Mouse (Mus musculus): Measurements from ENCODE around the gene Aff3. TPM values are rescaled to one million over a fixed set of nuclear protein-coding genes. Genes with fewer than 3 reads are reported as not detected.

Aff3 gene
- polyA plus RNA-seq, 1 experiment = not detected

DNA sequence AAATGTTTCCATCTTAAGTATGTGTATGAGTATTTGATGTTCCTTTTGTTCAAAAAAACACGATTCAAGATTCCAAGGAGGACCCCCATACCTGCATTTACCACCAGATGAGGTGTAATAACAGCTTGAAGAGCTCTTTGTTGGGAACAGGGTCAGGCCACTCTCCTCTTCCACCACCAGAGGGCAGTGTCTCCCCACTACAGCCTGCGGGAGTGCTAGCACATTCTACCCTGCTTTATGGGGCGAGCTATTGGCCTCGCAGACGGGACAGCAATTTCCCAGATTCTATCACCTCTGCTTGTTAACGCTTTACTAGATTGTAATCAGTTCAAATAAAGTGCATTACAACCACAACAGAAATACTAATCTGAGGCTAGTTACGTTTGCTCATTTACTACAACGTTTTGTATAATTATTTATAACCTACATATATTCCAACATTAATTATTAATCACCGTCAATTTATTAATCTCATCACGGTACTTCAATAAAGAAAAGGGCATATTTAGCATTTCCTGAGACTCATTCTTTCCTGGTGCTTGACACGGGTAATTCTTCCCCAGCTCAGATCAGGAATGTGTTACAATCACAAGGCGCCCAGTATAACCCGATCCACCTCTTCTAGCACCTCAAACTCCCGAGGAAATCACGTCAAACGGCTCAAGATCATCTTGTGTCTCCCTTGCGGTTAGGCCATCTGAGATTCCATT, 479.1 kb downstream of the Aff3 start:
- Histone ChIP-seq H3K4me1 (ENCODE audit: control insufficient read depth, insufficient read depth, low read length) (no peaks in the 10 kb centered on the region), H3K4me3 (ENCODE audit: insufficient read depth, low read depth, low read length) (no peak overlapping the region), H3K27ac (ENCODE audit: insufficient read depth, low read depth, low read length) (no peak overlapping the region)
- TF ChIP-seq POLR2A (IDR thresholded peaks at IDR 0.05; ENCODE audit: insufficient read depth, low read depth, low read length) (no peak), CTCF (IDR thresholded peaks at IDR 0.05; ENCODE audit: insufficient read depth, low read depth, low read length) (peak; percentile 88)
- WGBS = 54% methylated on average over 17 of the region's 17 CpGs

DNA sequence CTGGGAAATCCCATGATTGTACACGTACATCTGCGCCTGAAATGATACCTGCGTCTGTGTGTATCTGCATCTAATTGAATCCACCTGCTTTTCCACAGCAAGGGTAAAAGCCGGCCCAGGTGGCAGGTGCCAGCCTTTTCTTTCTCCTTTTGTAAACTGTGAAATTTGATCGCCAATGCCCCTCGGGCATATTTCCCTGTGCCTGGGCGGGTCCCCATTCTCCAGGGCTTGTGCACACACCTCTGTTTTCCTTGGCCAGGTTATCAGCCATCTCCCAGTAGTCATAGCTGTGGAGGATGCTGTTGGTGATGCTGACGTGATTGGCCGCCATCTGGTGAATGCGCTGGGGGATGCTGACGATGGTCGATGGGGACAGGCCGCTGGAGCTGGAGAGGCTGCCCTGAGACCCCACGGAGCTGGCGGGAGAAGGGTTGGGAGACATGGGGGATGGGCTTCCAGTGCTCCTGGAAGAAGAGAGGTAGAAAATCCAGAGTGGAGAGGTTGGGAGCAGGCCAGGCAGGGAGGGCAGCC, 483.7 kb downstream of the Aff3 start:
- 87% methylated on average over 15 of the region's 15 CpGs for WGBS
- Histone ChIP-seq H3K4me3 (ENCODE audit: insufficient read depth, low read depth, low read length) (no peak overlapping the region), H3K27ac (ENCODE audit: insufficient read depth, low read depth, low read length) (no peak overlapping the region), H3K4me1 (ENCODE audit: control insufficient read depth, insufficient read depth, low read length) (no peaks in the 10 kb centered on the region)
- TF ChIP-seq POLR2A (IDR thresholded peaks at IDR 0.05; ENCODE audit: insufficient read depth, low read depth, low read length) = no peak
- TF ChIP-seq CTCF (IDR thresholded peaks at IDR 0.05; ENCODE audit: insufficient read depth, low read depth, low read length) = no peak

DNA sequence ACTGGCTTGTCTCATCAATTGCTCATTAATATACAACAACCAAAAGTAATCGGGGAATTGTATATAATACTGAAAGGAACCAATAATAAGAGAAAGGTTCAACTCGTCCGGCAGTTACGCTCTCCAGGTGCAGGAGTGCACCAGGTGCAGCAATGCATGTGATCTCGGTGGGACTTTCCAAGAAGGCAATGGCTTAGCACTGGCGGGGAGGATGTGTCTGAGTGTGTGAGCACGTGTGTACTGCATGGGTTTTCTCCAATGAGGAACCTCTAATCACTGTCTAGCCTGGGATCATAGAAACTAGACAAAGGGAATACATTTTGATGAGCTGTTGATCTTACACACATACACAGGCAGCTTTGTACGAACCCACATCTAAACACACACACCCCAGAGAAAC, 485.8 kb downstream of the Aff3 start:
- no peaks in the 10 kb centered on the region for H3K4me1 ChIP-seq (ENCODE audit: control insufficient read depth, insufficient read depth, low read length)
- 88% methylated on average over 8 of the region's 8 CpGs for whole genome bisulfite sequencing
- TF ChIP-seq POLR2A (IDR thresholded peaks at IDR 0.05; ENCODE audit: insufficient read depth, low read depth, low read length) (no peak), CTCF (IDR thresholded peaks at IDR 0.05; ENCODE audit: insufficient read depth, low read depth, low read length) (no peak)
- H3K27ac ChIP-seq (ENCODE audit: insufficient read depth, low read depth, low read length) = no peak overlapping the region
- no peak overlapping the region for H3K4me3 ChIP-seq (ENCODE audit: insufficient read depth, low read depth, low read length)

DNA sequence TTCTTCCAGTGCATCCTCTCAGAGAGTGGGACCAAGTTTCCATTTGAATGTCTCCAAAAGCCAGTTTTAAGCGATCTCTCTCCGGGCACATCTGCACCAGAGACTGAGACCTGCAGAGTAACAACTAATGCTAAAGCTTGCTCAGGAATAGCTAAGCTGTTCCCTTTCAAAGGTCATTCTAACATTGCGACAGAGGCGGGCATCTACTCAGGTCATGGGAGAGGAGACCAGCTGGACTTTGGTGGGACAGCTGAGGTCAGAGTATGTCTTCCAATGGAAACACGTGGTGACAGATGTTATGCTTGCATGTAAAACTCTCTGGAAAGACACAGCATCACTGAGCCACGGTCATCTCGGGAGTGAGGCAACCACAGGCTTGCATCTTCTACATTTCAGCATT, 488.7 kb downstream of the Aff3 start:
- no peak for TF ChIP-seq CTCF (IDR thresholded peaks at IDR 0.05; ENCODE audit: insufficient read depth, low read depth, low read length)
- TF ChIP-seq POLR2A (IDR thresholded peaks at IDR 0.05; ENCODE audit: insufficient read depth, low read depth, low read length) = no peak
- Histone ChIP-seq H3K4me3 (ENCODE audit: insufficient read depth, low read depth, low read length) (no peak overlapping the region), H3K27ac (ENCODE audit: insufficient read depth, low read depth, low read length) (no peak overlapping the region), H3K4me1 (ENCODE audit: control insufficient read depth, insufficient read depth, low read length) (no peaks in the 10 kb centered on the region)
- 94% methylated on average over 7 of the region's 7 CpGs for WGBS

DNA sequence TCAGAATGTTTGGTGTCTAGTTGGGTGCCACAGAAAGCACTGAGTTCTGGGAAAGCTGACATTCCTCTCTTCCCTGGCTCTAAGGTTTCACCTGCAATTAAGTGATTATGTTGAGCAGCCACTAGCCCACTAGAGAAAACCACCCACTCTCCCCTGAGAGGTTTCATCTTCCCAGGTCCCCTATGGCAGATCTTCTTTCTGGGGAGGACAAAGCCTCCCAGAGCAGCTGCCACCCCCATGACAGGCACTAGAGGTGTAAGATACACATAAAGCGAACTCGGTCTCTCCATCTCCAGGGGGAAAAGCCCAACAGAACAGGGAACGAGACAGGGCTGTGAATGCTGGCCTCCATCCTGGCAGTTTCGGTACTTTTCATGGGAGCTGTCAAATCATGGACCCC, 492.9 kb downstream of the Aff3 start:
- 92% methylated on average over 4 of the region's 4 CpGs for WGBS
- Histone ChIP-seq H3K27ac (ENCODE audit: insufficient read depth, low read depth, low read length) (no peak overlapping the region), H3K4me3 (ENCODE audit: insufficient read depth, low read depth, low read length) (no peak overlapping the region), H3K4me1 (ENCODE audit: control insufficient read depth, insufficient read depth, low read length) (no peaks in the 10 kb centered on the region)
- no peak for TF ChIP-seq POLR2A (IDR thresholded peaks at IDR 0.05; ENCODE audit: insufficient read depth, low read depth, low read length)
- TF ChIP-seq CTCF (IDR thresholded peaks at IDR 0.05; ENCODE audit: insufficient read depth, low read depth, low read length) = no peak

DNA sequence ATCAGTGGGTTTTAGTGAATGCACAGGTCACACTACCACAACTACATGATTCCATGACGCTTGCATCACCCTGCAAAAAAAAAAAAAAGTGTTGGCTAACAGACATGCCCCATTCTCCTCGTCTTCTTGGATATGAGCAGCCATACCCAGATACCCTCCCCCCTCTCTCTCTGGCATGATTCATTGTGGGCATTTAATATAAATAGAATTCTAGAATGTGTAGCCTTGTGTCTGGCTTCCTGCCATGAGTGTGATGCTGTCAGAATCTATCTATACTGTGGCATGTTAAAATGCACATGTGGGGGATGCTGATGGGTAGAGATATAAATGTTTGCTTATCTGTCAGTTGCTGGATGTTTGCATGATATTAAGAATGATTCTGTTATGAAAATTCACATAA, 499.1 kb downstream of the Aff3 start:
- WGBS = 59% methylated on average over 2 of the region's 2 CpGs
- Histone ChIP-seq H3K4me3 (ENCODE audit: insufficient read depth, low read depth, low read length) (no peak overlapping the region), H3K27ac (ENCODE audit: insufficient read depth, low read depth, low read length) (no peak overlapping the region), H3K4me1 (ENCODE audit: control insufficient read depth, insufficient read depth, low read length) (no peaks in the 10 kb centered on the region)
- no peak for TF ChIP-seq CTCF (IDR thresholded peaks at IDR 0.05; ENCODE audit: insufficient read depth, low read depth, low read length)
- TF ChIP-seq POLR2A (IDR thresholded peaks at IDR 0.05; ENCODE audit: insufficient read depth, low read depth, low read length) = no peak

DNA sequence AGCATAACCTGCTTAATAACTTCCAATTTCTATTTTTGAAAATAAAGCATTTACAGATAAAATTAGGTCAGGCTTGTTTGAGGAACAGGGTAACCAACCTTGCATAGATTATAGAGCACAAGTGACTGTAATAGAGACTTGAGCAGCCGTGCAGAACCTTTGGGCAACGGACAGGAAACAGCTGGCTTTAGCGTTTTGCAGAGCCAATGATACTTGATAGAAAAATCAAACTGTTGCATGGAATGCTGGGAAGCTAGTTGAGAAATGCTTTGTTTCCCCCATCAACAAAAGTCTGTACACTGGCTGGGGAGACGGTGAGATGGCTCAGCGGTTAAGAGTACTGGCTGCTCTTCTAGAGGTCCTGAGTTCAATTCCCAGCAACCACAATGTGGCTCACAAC, 514.7 kb downstream of the Aff3 start:
- Histone ChIP-seq H3K4me3 (ENCODE audit: insufficient read depth, low read depth, low read length) (no peak overlapping the region), H3K4me1 (ENCODE audit: control insufficient read depth, insufficient read depth, low read length) (no peaks in the 10 kb centered on the region), H3K27ac (ENCODE audit: insufficient read depth, low read depth, low read length) (no peak overlapping the region)
- TF ChIP-seq POLR2A (IDR thresholded peaks at IDR 0.05; ENCODE audit: insufficient read depth, low read depth, low read length) (no peak), CTCF (IDR thresholded peaks at IDR 0.05; ENCODE audit: insufficient read depth, low read depth, low read length) (no peak)
- WGBS = 87% methylated on average over 5 of the region's 5 CpGs

DNA sequence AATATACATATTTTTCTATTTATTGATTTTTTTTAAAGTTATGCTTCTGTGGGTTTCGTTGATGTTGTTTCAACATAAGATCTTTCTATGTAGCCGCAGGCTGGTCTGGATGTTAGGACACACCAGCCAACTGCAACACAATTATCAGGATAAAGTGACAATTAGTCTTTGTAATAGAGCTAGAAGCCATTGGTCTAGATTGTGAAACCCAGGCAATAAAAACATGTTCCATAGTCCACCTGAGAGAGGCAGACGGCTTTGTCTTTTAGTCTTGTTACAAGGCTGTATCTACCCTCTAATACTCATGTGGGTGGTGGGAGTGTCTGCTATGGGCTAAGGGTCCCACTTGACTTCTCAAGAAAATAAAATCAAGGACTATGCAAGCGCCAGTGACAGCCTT, 518.7 kb downstream of the Aff3 start:
- Histone ChIP-seq H3K4me1 (ENCODE audit: control insufficient read depth, insufficient read depth, low read length) (no peaks in the 10 kb centered on the region), H3K27ac (ENCODE audit: insufficient read depth, low read depth, low read length) (no peak overlapping the region), H3K4me3 (ENCODE audit: insufficient read depth, low read depth, low read length) (no peak overlapping the region)
- WGBS = 97% methylated on average over 4 of the region's 4 CpGs
- TF ChIP-seq CTCF (IDR thresholded peaks at IDR 0.05; ENCODE audit: insufficient read depth, low read depth, low read length) (no peak), POLR2A (IDR thresholded peaks at IDR 0.05; ENCODE audit: insufficient read depth, low read depth, low read length) (no peak)

DNA sequence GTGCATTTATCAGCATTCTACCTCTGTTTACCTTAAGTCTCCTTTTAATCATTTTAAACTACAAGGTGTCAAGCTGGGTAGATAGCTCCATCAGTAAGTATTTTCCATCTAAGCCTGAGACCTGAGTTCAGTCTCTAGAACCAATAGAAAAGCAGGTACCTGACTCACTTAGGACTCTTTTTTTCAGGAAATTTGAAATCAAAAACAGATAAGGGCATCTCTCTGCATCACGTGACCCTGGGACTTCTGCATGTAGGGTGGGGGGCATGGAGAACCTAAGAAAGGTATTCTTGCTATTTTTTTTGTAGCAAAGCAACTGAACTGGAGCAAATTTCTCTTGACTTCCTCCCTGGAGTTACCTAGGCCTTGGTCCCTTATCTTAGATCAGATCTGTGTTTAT, 523.4 kb downstream of the Aff3 start:
- WGBS = 93% methylated on average over 1 of the region's 1 CpGs
- Histone ChIP-seq H3K4me3 (ENCODE audit: insufficient read depth, low read depth, low read length) (no peak overlapping the region), H3K4me1 (ENCODE audit: control insufficient read depth, insufficient read depth, low read length) (no peaks in the 10 kb centered on the region), H3K27ac (ENCODE audit: insufficient read depth, low read depth, low read length) (no peak overlapping the region)
- TF ChIP-seq CTCF (IDR thresholded peaks at IDR 0.05; ENCODE audit: insufficient read depth, low read depth, low read length) (no peak), POLR2A (IDR thresholded peaks at IDR 0.05; ENCODE audit: insufficient read depth, low read depth, low read length) (no peak)
